Comparison of ENCODE assay signal across 16 mouse cellular contexts in genomic region chr6:115241131-115241699, GRCm38 (mm10). TPM values are rescaled to one million over a fixed set of nuclear protein-coding genes. Genes with fewer than 3 reads are reported as not detected.
A peak's percentile ranks its signal among the peaks of the same experiment; 100 is the strongest.
DNase-seq lines count a peak whose midpoint lies in the region; ATAC-seq and TF ChIP-seq lines count a peak whose summit lies in the region.
"Had no signal": no experiment of that assay in that cellular context is flagged by ENCODE, and none has a peak within 500 bp of the region (broad histone marks: within the 10 kb centered on the region; RNA-seq: fewer than 3 reads in every experiment).

No protein-coding gene starts in this region.

- peak overlapping the region; percentile 6; the same call in 1 of the 2 replicates for H3K4me2 ChIP-seq in heart, embryonic 15.5 days
- H3K4me2 ChIP-seq in lung, embryonic 14.5 days, result no peak overlapping the region
- H3K4me2 ChIP-seq: embryonic facial prominence, embryonic 12.5 days; limb, embryonic 15.5 days had no signal

- no peak for TF ChIP-seq CTCF in lung, embryonic 14.5 days (IDR thresholded peaks at IDR 0.05; ENCODE audit: low read depth)
- TF ChIP-seq CTCF in brain, embryonic 14.5 days (IDR thresholded peaks at IDR 0.05; ENCODE audit: borderline replicate concordance, extremely low read depth, insufficient read depth, insufficient read length), result no peak

- no peak overlapping the region for H3K9ac ChIP-seq in heart, embryonic 15.5 days
- H3K9ac ChIP-seq in lung, embryonic 14.5 days, result no peak overlapping the region
- H3K9ac ChIP-seq: embryonic facial prominence, embryonic 12.5 days; limb, embryonic 15.5 days had no signal

- DNase-seq in cerebellum, adult 9-11 months, result peak; percentile 38
- no peak for DNase-seq in cerebellum, postnatal 25 days
- DNase-seq in heart, adult 9 months (ENCODE audit: low spot score in 2 of 2), result no peak
- DNase-seq in lung, embryonic 14.5 days, result peak; percentile 72
- no peak for DNase-seq in lung, postnatal 25 days (ENCODE audit: low spot score)
- DNase-seq in brain, embryonic 14.5 days (ENCODE audit: low read depth), result peak; percentile 58
- DNase-seq in right cerebral cortex, postnatal 36 days (ENCODE audit: low spot score in 2 of 2), result no peak
- DNase-seq: kidney, adult 2 months had no signal

- ATAC-seq in heart, embryonic 15.5 days (replicated peaks; ENCODE audit: insufficient number of reproducible peaks, insufficient read depth, low FRiP score, low read depth), result peak; percentile 38; the same call in 1 of the 2 replicates
- ATAC-seq in lung, embryonic 14.5 days (ENCODE audit: insufficient read depth), result peak; percentile 82

- peak overlapping the region; percentile 18; the same call in 1 of the 2 replicates for H3K27ac ChIP-seq in heart, embryonic 15.5 days
- H3K27ac ChIP-seq in lung, embryonic 14.5 days (ENCODE audit: low read depth), result no peak overlapping the region
- H3K27ac ChIP-seq: embryonic facial prominence, embryonic 12.5 days; forebrain, embryonic 10.5 days; limb, embryonic 15.5 days had no signal

- H3K4me1 ChIP-seq in heart, embryonic 15.5 days (replicated peaks), result peaks cover 16% of the 10 kb centered on the region
- no peaks in the 10 kb centered on the region for H3K4me1 ChIP-seq in lung, embryonic 14.5 days (ENCODE audit: insufficient read depth)
- H3K4me1 ChIP-seq: embryonic facial prominence, embryonic 12.5 days; forebrain, embryonic 10.5 days; limb, embryonic 15.5 days had no signal

- peaks cover 77% of the 10 kb centered on the region for H3K27me3 ChIP-seq in heart, embryonic 15.5 days
- H3K27me3 ChIP-seq in lung, embryonic 14.5 days (ENCODE audit: insufficient read depth, low read length), result no peaks in the 10 kb centered on the region
- H3K27me3 ChIP-seq: embryonic facial prominence, embryonic 12.5 days; limb, embryonic 15.5 days had no signal

- no peak overlapping the region for H3K4me3 ChIP-seq in heart, embryonic 15.5 days
- H3K4me3 ChIP-seq in lung, embryonic 14.5 days (ENCODE audit: low read depth, low read length), result no peak overlapping the region
- H3K4me3 ChIP-seq: embryonic facial prominence, embryonic 12.5 days; forebrain, embryonic 10.5 days; limb, embryonic 15.5 days had no signal

- WGBS in heart, embryonic 15.5 days, result 25% methylated on average over 3 of the region's 3 CpGs
- WGBS in lung, embryonic 14.5 days, result 34% methylated on average over 3 of the region's 3 CpGs

- H3K9me3 ChIP-seq in heart, embryonic 15.5 days (replicated peaks), result no peaks in the 10 kb centered on the region
- H3K9me3 ChIP-seq in lung, embryonic 14.5 days (ENCODE audit: low read depth, low read length), result no peaks in the 10 kb centered on the region
- H3K9me3 ChIP-seq: embryonic facial prominence, embryonic 12.5 days; forebrain, embryonic 10.5 days; limb, embryonic 15.5 days had no signal

- no peak for TF ChIP-seq POLR2A in brain, embryonic 14.5 days (IDR thresholded peaks at IDR 0.05; ENCODE audit: borderline replicate concordance, extremely low read depth, insufficient read depth, insufficient read length, poor library complexity, severe bottlenecking)

- no peaks in the 10 kb centered on the region for H3K36me3 ChIP-seq in heart, embryonic 15.5 days
- H3K36me3 ChIP-seq in lung, embryonic 14.5 days (ENCODE audit: insufficient read depth), result no peaks in the 10 kb centered on the region
- H3K36me3 ChIP-seq: embryonic facial prominence, embryonic 12.5 days; forebrain, embryonic 10.5 days; limb, embryonic 15.5 days had no signal

RNA-seq across cellular contexts. Expression of gene Timp4, which starts 10.8 kb away (rescaled TPM):
- 0.48 and 0.90 TPM in 2 replicates for polyA plus RNA-seq in heart, embryonic 15.5 days (2015; fragmentation: Nextera tagmentation; extraction: Ambion mirVana)
- polyA plus RNA-seq in lung, embryonic 14.5 days (2014; fragmentation: Nextera tagmentation; extraction: Ambion mirVana), result 1.1 and 2.3 TPM in 2 replicates
- polyA plus RNA-seq in brain, embryonic 14.5 days (2012; rRNA removed), result 1.9 and 5.7 TPM in 2 replicates

RNA-seq across cellular contexts. Expression of gene Gm17482, which starts 14.1 kb away (rescaled TPM):
- not detected in 2 replicates for polyA plus RNA-seq in heart, embryonic 15.5 days (2015; fragmentation: Nextera tagmentation; extraction: Ambion mirVana)
- not detected in 2 replicates for polyA plus RNA-seq in lung, embryonic 14.5 days (2014; fragmentation: Nextera tagmentation; extraction: Ambion mirVana)
- polyA plus RNA-seq in brain, embryonic 14.5 days (2012; rRNA removed), result not detected in 2 replicates
- polyA plus RNA-seq: embryonic facial prominence, embryonic 12.5 days; forebrain, embryonic 10.5 days; kidney, adult 2 months; large intestine, adult 2 months; limb, embryonic 15.5 days; spleen, adult 2 months; testis, adult 2 months; urinary bladder, adult 2 months had no signal

Comparison
In these comparisons a context has a peak if more than half of its experiments do, and no peak if none do; other contexts are left out.
1. DNase-seq: peak in cerebellum, adult 9-11 months (single experiment), lung, embryonic 14.5 days (single experiment) and brain, embryonic 14.5 days (single experiment); none in cerebellum, postnatal 25 days (0 of 2), heart, adult 9 months (0 of 2), lung, postnatal 25 days (single experiment) and right cerebral cortex, postnatal 36 days (0 of 2).